Mouse (Mus musculus) brain, adult 2 months (tissue): ENCODE measurements at regions not wholly inside any gene's neighbourhood (a gene's known extent, or its start where the extent isn't known, plus 50 kb on each side); places are given as distances from the start of the nearest gene placed in this dataset.
A peak's percentile ranks its signal among the peaks of the same experiment; 100 is the strongest.

ENCODE experiments used
- DNase-seq: peaks from one replicate; pipeline ENCODE4 v3.0.0; 2011; ENCODE audit warnings: low read depth, low spot score

GRCm38 (mm10) chr8:97733338-97733737, 1682.9 kb downstream of the Cdh8 start:
- peak; percentile 67 for DNase-seq

- DNase-seq, result no peak
Observed at GRCm38 (mm10) chr8:97722627-97723026, 1693.6 kb downstream of the Cdh8 start.

GRCm38 (mm10) chr8:97701706-97702105, 1714.6 kb downstream of the Cdh8 start:
- DNase-seq, result peak; percentile 35

DNA sequence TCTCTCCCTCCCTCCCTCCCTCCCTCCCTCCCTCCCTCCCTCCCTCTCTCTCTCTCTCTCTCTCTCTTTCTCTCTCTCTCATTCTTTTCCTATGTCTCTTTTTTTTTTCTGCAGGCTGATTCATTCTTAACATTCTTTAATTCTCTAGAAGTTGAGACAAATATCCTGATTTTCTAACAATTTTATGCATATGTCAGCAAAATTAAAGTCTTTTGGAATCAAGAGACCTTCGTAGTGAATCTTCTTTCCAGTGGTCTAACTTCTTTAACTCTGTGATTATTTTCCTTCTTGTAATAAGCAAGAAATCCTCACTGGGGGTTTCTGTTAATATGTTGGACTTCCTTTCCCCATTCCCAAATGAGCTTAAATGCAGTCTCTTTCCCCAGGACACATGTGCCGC, 1751.9 kb downstream of the Cdh8 start:
- no peak for DNase-seq

- no peak for DNase-seq
Observed at GRCm38 (mm10) chr8:97662144-97662543, 1754.1 kb downstream of the Cdh8 start.

DNA sequence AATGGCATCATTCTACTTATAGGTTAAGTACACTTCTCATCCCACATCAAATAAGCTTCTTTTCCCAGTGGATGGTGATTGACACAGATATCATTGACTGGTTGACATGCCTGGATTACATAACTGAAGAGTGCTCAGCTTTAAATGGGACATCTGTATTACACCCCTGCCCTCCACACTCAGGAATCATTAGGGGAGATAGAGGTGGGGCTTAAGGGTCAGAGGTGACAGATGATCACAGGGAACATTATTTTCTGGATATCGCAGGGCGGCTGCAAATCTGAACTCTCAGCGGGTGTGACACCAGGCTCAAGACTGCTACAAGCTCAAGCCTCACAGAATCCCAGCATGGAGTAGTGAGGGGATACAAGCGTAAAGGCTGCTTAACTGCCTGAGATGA, 1763.5 kb upstream of the Got2 start:
- no peak for DNase-seq

- DNase-seq, result no peak
Observed at GRCm38 (mm10) chr8:97632980-97633379, 1744.6 kb upstream of the Got2 start.
